Mouse (Mus musculus) embryonic facial prominence, embryonic 10.5 days (tissue): Measurements from ENCODE around the gene Sfxn3. TPM values are rescaled to one million over a fixed set of nuclear protein-coding genes. Genes with fewer than 3 reads are reported as not detected.
"Not testable (repeated sequence)": the region's sequence is repeated elsewhere in the genome, so short reads cannot be mapped to it uniquely, and the experiment has no call there.

Experiments
- DNase-seq: peaks from one replicate; pipeline ENCODE4 v3.0.0-alpha.2; 2017; ENCODE audit warnings: low spot score
- H3K27ac ChIP-seq: fragments of 300-500 bp; sonication (generic); replicated peaks from 2 replicates; pipeline ENCODE4 v1.5.1; 2016; ENCODE audit warnings: mild to moderate bottlenecking
- H3K27me3 ChIP-seq: fragments of 300-500 bp; sonication (generic); replicated peaks from 2 replicates; pipeline ENCODE4 v1.6.1; 2016; ENCODE audit warnings: low read depth, mild to moderate bottlenecking; ENCODE audit not compliant: poor library complexity, severe bottlenecking
- H3K36me3 ChIP-seq: fragments of 300-500 bp; sonication (generic); replicated peaks from 2 replicates; pipeline ENCODE4 v1.6.1; 2016; ENCODE audit warnings: mild to moderate bottlenecking, moderate library complexity
- H3K4me1 ChIP-seq: fragments of 300-500 bp; sonication (generic); 2 replicates; pipeline ENCODE4 v1.6.1; 2016
- H3K4me3 ChIP-seq: fragments of 300-500 bp; sonication (generic); 2 replicates; pipeline ENCODE4 v1.5.1; 2016; ENCODE audit warnings: mild to moderate bottlenecking, moderate library complexity
- H3K9me3 ChIP-seq: fragments of 300-500 bp; sonication (generic); 2 replicates; pipeline ENCODE4 v1.6.1; 2016; ENCODE audit warnings: mild to moderate bottlenecking
- WGBS: fragments of 180-500 bp; shearing (Covaris S2); methylation state at CpG from one replicate; pipeline ENCODE4 v1.1.7; 2016; 5-methylcytosine and 5-hydroxymethylcytosine counted together
- polyA plus RNA-seq: library from polyadenylated mRNA; unstranded; fragments of >200 nt; fragmentation: Nextera tagmentation; extraction: Ambion mirVana; gene quantifications from 2 replicates; pipeline ENCODE4 v1.2.1, GENCODE M21; 2016

Sfxn3 gene
- polyA plus RNA-seq, 1 experiment from 2014 or later, result 9.8 TPM

DNA sequence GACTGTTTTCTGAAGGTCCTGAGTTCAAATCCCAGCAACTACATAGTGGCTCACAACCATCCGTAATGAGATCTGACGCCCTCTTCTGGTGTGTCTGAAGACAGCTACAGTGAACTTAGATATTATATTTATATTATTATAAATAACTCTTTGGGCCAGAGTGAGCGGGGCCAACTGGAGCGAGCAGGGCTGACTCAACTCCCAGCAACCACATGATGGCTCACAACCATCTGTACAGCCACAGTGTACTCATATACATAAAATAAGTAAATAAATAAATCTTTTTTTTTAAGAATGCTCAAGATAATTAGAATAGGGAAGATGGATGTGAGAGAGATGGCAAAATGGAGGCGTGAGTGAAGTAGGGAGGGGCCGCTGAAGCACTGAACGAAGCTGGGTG, 9.1 kb upstream of the Sfxn3 start:
- not testable (repeated sequence) for H3K27ac ChIP-seq, DNase-seq, H3K36me3 ChIP-seq, H3K9me3 ChIP-seq, H3K4me3 ChIP-seq
- WGBS, result 91% methylated on average over 7 of the region's 7 CpGs
- peaks cover 66% of the 10 kb centered on the region for H3K27me3 ChIP-seq
- peaks cover 39% of the 10 kb centered on the region for H3K4me1 ChIP-seq

DNA sequence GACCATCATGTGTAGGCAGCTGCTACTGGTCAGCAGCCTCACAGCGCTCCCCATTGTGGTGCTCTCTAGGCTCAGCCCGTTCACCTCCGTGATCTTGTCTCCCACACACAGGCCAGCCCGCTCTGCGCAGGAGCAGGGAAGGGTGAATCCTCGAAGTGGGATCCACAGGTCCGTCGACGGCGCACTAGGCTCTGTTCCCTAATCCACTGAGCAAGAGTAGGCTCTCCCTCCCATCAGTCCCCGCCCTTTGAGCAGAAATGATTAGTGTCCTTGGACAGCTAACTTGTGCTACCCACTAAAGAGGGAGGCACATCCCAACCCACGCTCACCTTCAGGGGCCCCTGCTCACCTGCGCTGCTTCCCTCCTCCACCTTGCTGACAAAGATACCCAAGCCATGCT, 7.1 kb upstream of the Sfxn3 start:
- 51% methylated on average over 13 of the region's 13 CpGs for WGBS
- Histone ChIP-seq H3K4me3 (no peak overlapping the region), H3K9me3 (no peaks in the 10 kb centered on the region), H3K36me3 (no peaks in the 10 kb centered on the region), H3K27me3 (peaks cover 86% of the 10 kb centered on the region), H3K27ac (no peak overlapping the region), H3K4me1 (peaks cover 30% of the 10 kb centered on the region)
- peak; percentile 8 for DNase-seq

DNA sequence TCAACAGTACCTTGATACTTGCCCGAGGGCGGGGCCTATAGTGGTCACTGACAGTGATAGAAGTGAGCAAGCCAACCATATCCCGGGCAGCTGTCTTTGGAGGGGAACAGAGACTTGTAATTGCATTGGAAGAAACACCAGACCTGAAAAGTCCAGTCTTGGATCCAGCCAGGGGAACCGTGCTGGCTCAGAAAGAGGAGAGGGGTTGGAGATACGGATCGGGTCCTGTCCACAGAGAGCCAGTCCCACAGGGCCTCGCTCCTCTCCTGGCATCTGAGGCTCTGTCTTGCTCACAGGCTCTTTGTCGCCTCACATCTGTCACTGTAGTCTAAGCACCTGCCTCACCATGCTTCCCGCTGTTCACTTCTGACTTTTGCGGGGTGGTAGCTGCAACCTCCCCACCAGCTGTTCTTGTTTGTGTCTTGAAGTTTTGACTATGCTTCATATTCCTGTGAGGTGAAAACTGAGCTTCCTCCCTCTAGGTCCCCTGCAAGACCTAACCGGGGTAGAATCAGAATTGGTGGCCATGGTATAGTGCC, 2.8 kb upstream of the Sfxn3 start:
- peaks cover 95% of the 10 kb centered on the region for H3K27me3 ChIP-seq
- WGBS, result 62% methylated on average over 11 of the region's 11 CpGs

DNA sequence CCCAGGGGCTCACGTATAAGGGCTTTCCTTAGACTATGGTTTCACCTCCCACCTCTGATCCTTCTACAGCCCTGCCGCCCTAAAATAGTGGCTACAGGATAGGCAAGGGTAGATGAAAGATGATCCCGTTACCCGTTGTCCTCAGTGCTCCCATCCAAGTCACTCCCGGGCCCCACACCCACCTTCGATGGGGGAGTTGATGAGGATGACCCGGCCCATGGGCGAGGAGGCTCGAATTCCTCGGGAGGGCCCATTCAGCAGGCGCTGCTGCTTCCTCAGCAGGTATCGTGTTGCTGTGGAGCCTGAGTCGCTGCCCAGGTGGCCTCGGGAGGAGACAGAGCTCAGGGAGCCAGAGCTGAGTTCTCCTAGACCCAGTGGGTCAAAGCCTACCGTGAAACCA, 2.1 kb upstream of the Sfxn3 start:
- peaks cover 46% of the 10 kb centered on the region for H3K4me1 ChIP-seq
- peaks cover 94% of the 10 kb centered on the region for H3K27me3 ChIP-seq
- no peak overlapping the region for H3K27ac ChIP-seq
- peak; percentile 8 for DNase-seq
- H3K4me3 ChIP-seq, result peak overlapping the region; percentile 0; the same call in 1 of the 2 replicates
- H3K9me3 ChIP-seq, result no peaks in the 10 kb centered on the region
- WGBS, result 37% methylated on average over 15 of the region's 15 CpGs
- no peaks in the 10 kb centered on the region for H3K36me3 ChIP-seq

More for the DNA sequence above, 2.8 kb upstream of the Sfxn3 start:
- H3K9me3 ChIP-seq, result no peaks in the 10 kb centered on the region
- H3K4me3 ChIP-seq, result no peak overlapping the region
- no peak overlapping the region for H3K27ac ChIP-seq
- H3K4me1 ChIP-seq, result peaks cover 49% of the 10 kb centered on the region
- no peak for DNase-seq
- H3K36me3 ChIP-seq, result no peaks in the 10 kb centered on the region

DNA sequence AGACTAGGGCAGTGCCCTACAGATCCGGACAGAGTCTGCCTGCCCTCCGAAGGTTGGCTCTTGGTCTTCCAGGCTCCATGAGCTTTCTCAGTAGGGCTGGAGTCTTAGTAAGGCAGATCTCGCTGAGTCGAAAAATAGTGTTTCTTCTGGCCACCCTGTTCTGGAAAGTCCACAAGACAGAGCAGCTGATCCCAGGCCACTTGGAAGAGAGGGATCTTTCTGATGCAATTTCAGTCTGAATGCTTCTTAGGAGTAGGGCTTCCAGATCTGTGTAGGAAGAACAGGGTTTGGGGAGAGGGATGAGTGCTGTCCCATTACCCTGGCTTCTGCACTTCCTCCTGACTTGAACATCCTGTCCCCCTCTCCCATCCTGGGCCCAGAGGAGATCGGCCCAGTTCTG, 1.7 kb upstream of the Sfxn3 start, which contains the start of gene Pdzd7:
Gene Pdzd7, minus strand, starts transcription at position 67 of the 400 bp plus-strand sequence.
- H3K9me3 ChIP-seq, result no peaks in the 10 kb centered on the region
- H3K4me3 ChIP-seq, result peak within 1 kb of the TSS; percentile 62
- peaks cover 90% of the 10 kb centered on the region for H3K27me3 ChIP-seq
- DNase-seq, result no peak
- H3K36me3 ChIP-seq, result no peaks in the 10 kb centered on the region
- H3K4me1 ChIP-seq, result peaks cover 42% of the 10 kb centered on the region
- WGBS, result 77% methylated on average over 5 of the region's 5 CpGs
- no peak within 1 kb of the TSS for H3K27ac ChIP-seq

DNA sequence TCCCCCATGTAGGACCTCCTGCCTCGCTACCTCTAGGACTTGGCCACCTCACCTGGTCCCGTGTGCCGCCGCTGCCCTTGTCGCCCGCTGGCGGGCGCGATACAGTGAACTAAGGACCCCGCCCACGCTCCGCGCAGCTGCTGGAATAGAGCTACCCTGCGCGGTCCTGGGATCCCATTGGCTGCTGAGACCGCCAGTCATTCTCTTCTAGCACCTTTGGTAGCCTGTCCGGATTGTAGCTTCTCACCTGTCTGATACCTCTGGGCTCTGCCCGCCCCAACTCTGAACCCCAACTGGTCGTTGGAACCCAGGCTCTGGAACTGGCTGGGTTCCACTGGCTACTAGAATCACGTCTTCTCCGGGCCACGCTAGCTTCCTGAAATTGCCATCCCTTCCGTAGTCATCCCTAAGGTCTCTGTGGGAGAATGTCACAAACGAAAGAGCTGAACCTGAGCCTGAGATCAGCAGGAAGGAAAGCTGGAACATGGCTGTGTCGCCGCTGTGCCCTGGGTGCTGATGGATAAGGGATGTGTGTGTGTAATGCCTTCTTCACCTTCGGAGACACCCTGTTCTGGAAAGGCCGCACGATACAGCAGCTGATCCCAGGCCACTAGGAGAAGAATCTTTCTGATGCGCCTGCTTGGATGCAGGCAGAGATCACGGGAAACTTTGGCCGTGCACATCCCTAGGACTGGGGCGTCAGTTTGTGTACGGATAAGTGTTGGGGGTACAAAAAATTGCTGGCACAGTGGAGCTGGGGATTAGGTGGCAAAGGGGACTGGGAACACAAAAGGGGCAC, 581 bp upstream of the Sfxn3 start:
- peaks cover 79% of the 10 kb centered on the region for H3K27me3 ChIP-seq
- DNase-seq, result peak; percentile 79
- WGBS, result 2% methylated on average over 34 of the region's 34 CpGs
- peaks cover 37% of the 10 kb centered on the region for H3K4me1 ChIP-seq
- peaks cover under 1% of the 10 kb centered on the region; the same call in 1 of the 2 replicates for H3K36me3 ChIP-seq
- peak overlapping the region; percentile 62 for H3K4me3 ChIP-seq
- peak overlapping the region; percentile 81 for H3K27ac ChIP-seq
- H3K9me3 ChIP-seq, result no peaks in the 10 kb centered on the region

DNA sequence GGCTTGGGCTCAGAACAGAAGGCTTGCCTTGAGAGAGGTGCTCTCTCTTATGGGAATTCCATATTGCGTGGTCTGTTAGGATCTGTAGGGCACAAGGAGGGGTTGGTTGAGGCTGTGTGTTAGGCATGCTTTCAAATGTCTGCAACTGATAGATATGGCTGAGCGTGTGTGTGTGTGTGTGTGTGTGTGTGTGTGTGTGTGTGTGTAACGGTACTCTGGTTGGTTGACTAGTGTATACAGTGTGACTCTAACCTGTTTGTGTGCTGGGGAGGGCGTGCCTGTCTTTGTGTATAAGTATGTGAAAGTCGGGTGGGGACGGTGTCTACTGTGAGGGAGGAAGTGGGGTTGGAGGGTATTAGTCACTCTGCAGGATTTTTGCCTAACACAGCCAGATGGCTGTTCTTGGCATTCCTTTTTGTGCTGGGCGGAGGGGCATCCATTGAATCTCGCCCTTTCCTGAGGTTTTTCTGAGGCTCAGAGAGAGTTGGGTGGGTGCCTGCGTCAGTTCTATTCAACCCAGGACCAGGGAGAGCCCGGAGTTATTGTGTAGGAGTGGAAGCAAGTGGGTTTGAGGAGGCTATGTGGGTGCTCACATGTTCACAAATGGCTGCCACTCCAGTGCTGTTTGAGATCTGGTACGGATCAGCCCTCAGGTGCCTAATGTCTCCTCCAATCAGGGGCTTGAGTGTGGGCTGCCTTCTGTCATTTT, 786 bp downstream of the Sfxn3 start:
- peak overlapping the region; percentile 81 for H3K27ac ChIP-seq
- peaks cover 37% of the 10 kb centered on the region for H3K4me1 ChIP-seq
- DNase-seq, result no peak
- H3K36me3 ChIP-seq, result peaks cover 13% of the 10 kb centered on the region; the same call in 1 of the 2 replicates
- 61% methylated on average over 11 of the region's 11 CpGs for WGBS
- H3K27me3 ChIP-seq, result peaks cover 68% of the 10 kb centered on the region
- H3K9me3 ChIP-seq, result no peaks in the 10 kb centered on the region
- H3K4me3 ChIP-seq, result peak overlapping the region; percentile 62

DNA sequence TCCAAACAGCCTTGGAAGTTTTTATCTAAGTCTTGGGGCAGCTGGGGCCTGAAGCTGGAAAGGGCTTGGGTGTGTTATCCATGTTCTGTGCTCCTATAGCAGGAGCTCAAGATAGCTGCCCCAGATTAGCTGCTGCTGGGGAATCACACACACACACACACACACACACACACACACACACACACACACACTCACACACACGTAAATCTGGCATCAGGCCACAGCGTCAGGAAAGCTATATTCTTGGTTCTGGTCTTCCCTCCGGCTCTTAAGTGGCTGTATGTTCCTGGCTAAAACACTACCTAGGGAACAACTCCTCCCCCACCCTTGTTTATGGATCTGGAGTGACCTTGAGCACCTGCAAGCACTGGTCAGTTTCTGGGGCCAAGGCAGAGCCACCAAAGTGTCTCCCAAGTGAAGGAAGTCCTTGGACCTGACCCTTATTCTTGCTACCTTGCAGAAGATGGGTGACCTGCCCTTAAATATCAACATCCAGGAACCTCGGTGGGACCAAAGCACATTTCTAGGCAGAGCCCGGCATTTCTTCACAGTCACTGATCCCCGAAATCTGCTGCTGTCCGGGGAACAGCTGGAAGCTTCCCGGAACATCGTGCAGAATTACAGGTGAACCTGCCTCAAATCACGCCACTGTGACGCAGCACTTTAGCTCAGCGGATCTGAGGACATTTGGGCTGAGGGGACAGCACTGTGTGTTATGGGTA, 1.5 kb downstream of the Sfxn3 start:
- Histone ChIP-seq H3K27me3 (peaks cover 60% of the 10 kb centered on the region), H3K4me1 (peaks cover 37% of the 10 kb centered on the region), H3K4me3 (peak overlapping the region; percentile 62), H3K36me3 (peaks cover 13% of the 10 kb centered on the region; the same call in 1 of the 2 replicates), H3K9me3 (no peaks in the 10 kb centered on the region), H3K27ac (peak overlapping the region; percentile 81; the same call in 1 of the 2 replicates)
- WGBS, result 84% methylated on average over 12 of the region's 12 CpGs
- no peak for DNase-seq

DNA sequence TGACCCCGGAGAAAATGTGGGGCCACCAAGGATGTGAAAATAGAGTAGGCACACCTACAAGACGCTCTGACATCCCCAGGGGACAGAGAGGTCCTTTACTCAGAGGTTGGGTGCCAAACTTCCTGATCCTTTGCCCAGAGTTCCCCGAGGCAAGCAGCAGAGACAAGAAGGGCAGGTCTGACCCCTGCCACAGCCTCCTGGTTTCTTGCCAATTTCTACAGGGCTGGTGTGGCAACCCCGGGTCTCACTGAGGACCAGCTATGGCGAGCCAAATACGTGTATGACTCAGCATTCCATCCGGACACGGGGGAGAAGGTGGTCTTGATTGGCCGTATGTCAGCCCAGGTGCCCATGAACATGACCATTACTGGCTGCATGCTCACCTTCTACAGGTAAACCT, 2.2 kb downstream of the Sfxn3 start:
- 80% methylated on average over 9 of the region's 9 CpGs for WGBS
- Histone ChIP-seq H3K27me3 (peaks cover 53% of the 10 kb centered on the region), H3K36me3 (peaks cover 16% of the 10 kb centered on the region; the same call in 1 of the 2 replicates)

DNA sequence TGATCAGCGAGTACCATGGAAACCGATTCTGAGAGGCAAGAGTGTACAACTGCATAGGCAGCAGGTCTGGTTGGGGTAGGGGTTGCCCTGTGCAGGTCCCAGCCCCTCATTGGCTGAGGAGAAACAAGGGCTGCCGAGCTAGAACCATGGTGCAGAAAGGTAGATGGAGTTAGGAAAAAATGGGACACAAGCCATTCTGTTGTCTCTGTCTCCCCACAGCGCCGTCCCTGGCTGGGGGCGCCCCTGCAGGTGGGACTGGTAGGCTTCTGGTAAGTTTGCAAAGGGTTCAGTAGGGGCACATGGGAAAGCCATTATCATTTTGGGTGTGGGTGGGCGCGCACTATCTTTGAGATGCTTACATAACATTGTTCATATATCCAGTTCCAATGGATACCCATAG, 6.1 kb downstream of the Sfxn3 start:
- Histone ChIP-seq H3K36me3 (peaks cover 18% of the 10 kb centered on the region; the same call in 1 of the 2 replicates), H3K27ac (no peak overlapping the region), H3K4me1 (peaks cover 34% of the 10 kb centered on the region), H3K4me3 (no peak overlapping the region), H3K9me3 (no peaks in the 10 kb centered on the region), H3K27me3 (peaks cover 17% of the 10 kb centered on the region)
- 86% methylated on average over 8 of the region's 8 CpGs for WGBS
- no peak for DNase-seq

More for the DNA sequence above, 2.2 kb downstream of the Sfxn3 start:
- Histone ChIP-seq H3K4me3 (no peak overlapping the region), H3K4me1 (peaks cover 42% of the 10 kb centered on the region), H3K9me3 (no peaks in the 10 kb centered on the region), H3K27ac (no peak overlapping the region)
- DNase-seq, result no peak

DNA sequence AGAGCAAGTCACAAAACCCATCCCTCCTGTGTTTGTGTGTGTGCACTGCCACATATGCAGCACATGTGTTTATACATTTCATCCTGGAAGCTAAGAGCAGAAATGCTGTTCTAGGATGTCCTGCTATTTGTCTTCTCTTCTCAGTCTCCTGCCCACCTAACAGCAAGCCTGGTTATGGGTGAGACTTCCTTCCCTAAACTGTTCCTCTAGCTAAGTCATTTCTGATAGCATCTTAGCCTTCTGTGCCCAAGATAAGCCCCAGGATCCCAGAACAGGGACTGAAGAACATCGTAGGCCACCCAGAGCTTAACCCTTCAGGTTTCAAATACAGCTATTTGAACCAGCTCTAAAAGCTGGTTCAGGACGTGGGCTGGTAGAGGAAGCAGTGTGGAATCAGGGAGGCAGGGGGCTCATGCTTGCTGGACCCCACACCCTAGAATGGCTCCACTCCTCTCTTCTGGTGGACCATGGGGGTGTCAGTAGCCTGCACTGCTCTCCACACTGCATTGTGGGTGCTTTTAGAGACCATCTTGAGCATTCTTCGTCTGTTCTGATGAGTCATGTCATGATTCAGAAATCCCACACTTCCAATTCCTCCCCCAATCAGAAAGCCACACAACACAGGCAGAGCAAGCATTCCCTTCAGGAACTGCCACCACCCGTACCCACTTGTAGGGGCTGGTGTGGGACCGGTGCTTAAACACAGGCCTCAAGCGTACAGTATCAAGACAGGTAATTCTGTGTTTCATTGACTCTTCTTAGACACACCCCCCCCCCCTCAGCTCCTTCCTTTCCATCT, 7.8 kb downstream of the Sfxn3 start:
- H3K27ac ChIP-seq, result no peak overlapping the region; the same call in 1 of the 2 replicates
- peaks cover 32% of the 10 kb centered on the region for H3K4me1 ChIP-seq
- WGBS, result 85% methylated on average over 6 of the region's 6 CpGs

More for the DNA sequence above, 7.8 kb downstream of the Sfxn3 start:
- peaks cover under 1% of the 10 kb centered on the region; the same call in 1 of the 2 replicates for H3K27me3 ChIP-seq
- H3K36me3 ChIP-seq, result peaks cover 18% of the 10 kb centered on the region; the same call in 1 of the 2 replicates
- no peaks in the 10 kb centered on the region for H3K9me3 ChIP-seq
- no peak overlapping the region for H3K4me3 ChIP-seq
- DNase-seq, result no peak
